Mouse (Mus musculus): ENCODE data around the gene Daglb. TPM values are rescaled to one million over a fixed set of nuclear protein-coding genes. Genes with fewer than 3 reads are reported as not detected.
"Not testable (repeated sequence)": the region's sequence is repeated elsewhere in the genome, so short reads cannot be mapped to it uniquely, and the experiment has no call there.

Daglb gene
- total RNA-seq, 1 experiment from 2014 or later, result 21.9 TPM

GRCm38 (mm10) chr5:143487193-143487592 lies 22.8 kb downstream of the Daglb start:
- no peak for DNase-seq

- no peak for DNase-seq
These were observed 23.6 kb downstream of the Daglb start for GRCm38 (mm10) chr5:143487998-143488397.

- DNase-seq, result no peak
These were observed 25.5 kb downstream of the Daglb start for GRCm38 (mm10) chr5:143489749-143490342.

- no peak for DNase-seq
These were observed 27.4 kb downstream of the Daglb start for GRCm38 (mm10) chr5:143491736-143492135.

- no peak for DNase-seq
These were observed 28.8 kb downstream of the Daglb start for GRCm38 (mm10) chr5:143493163-143493562.

GRCm38 (mm10) chr5:143495708-143496107 lies 31.3 kb downstream of the Daglb start:
- no peak for DNase-seq

GRCm38 (mm10) chr5:143497451-143497850 lies 33.1 kb downstream of the Daglb start:
- no peak for DNase-seq

GRCm38 (mm10) chr5:143499197-143499596 lies 34.8 kb downstream of the Daglb start:
- DNase-seq, result no peak

- no peak for DNase-seq
These were observed 35.3 kb downstream of the Daglb start for GRCm38 (mm10) chr5:143499686-143500085.

GRCm38 (mm10) chr5:143500711-143501110 lies 36.3 kb downstream of the Daglb start:
- not testable (repeated sequence) for DNase-seq

- DNase-seq, result no peak
These were observed 36.8 kb downstream of the Daglb start for GRCm38 (mm10) chr5:143501140-143501539.

- no peak for DNase-seq
These were observed 37.3 kb downstream of the Daglb start for GRCm38 (mm10) chr5:143501649-143502048.

GRCm38 (mm10) chr5:143502899-143503557 lies 38.6 kb downstream of the Daglb start:
- no peak for DNase-seq

- DNase-seq, result no peak
These were observed 39.4 kb downstream of the Daglb start for GRCm38 (mm10) chr5:143503740-143504139.

- no peak for DNase-seq
These were observed 40.1 kb downstream of the Daglb start for GRCm38 (mm10) chr5:143504453-143504852.

GRCm38 (mm10) chr5:143505056-143505455 lies 40.7 kb downstream of the Daglb start:
- no peak for DNase-seq

- no peak for DNase-seq
These were observed 41.2 kb downstream of the Daglb start for GRCm38 (mm10) chr5:143505545-143505944.

GRCm38 (mm10) chr5:143509294-143509693 lies 44.9 kb downstream of the Daglb start:
- DNase-seq, result no peak

GRCm38 (mm10) chr5:143509737-143510136 lies 45.4 kb downstream of the Daglb start:
- DNase-seq, result no peak

- DNase-seq, result no peak
These were observed 47.2 kb downstream of the Daglb start for GRCm38 (mm10) chr5:143511577-143511976.

GRCm38 (mm10) chr5:143512305-143512704 lies 47.9 kb downstream of the Daglb start:
- DNase-seq, result no peak

- no peak for DNase-seq
These were observed 50.5 kb downstream of the Daglb start for GRCm38 (mm10) chr5:143514878-143515277.

GRCm38 (mm10) chr5:143517005-143517404 lies 52.6 kb downstream of the Daglb start:
- DNase-seq, result no peak

- DNase-seq, result no peak
These were observed 53.1 kb downstream of the Daglb start for GRCm38 (mm10) chr5:143517436-143517835.

Data from adrenal gland, postnatal 25 days (tissue).